Mouse (Mus musculus) frontal cortex, postnatal 10 days (tissue): Measurements from ENCODE around the gene Cav3.

Experiments used
- DNase-seq, 2 experiments: peaks; one replicate each; pipeline ENCODE4 v3.0.0; 2022; ENCODE audit warnings: low spot score in 2 of 2, mixed read lengths in 1 of 2

Cav3 gene

GRCm38 (mm10) chr6:112459341-112459749, at the start of gene Cav3:
Gene Cav3, plus strand, starts transcription at chr6:112459505.
- no peak for DNase-seq

GRCm38 (mm10) chr6:112419333-112419732, 40.0 kb upstream of the Cav3 start:
- no peak for DNase-seq

DNA sequence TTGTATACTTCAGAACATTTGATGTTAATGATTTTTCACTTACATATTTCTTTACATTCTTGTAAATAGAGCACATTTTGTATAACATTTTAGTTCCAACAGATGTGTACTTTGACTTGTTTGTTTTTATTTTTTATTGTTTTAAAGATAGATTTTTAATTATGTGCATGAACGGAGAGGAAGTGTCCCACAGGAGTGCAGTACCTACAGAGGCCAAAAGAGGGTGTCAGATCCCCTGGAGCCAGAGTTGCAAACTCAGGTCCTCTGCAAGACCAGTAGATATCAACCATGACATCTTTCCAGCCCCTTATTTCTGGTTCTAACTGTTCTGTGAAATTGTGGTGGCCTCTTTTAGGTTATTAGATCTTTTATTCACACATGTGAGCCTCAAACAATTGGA, 38.4 kb upstream of the Cav3 start:
- DNase-seq: no peak

- DNase-seq: peak; percentile 9 to 24
These were observed 35.4 kb upstream of the Cav3 start for GRCm38 (mm10) chr6:112423746-112424501.

DNA sequence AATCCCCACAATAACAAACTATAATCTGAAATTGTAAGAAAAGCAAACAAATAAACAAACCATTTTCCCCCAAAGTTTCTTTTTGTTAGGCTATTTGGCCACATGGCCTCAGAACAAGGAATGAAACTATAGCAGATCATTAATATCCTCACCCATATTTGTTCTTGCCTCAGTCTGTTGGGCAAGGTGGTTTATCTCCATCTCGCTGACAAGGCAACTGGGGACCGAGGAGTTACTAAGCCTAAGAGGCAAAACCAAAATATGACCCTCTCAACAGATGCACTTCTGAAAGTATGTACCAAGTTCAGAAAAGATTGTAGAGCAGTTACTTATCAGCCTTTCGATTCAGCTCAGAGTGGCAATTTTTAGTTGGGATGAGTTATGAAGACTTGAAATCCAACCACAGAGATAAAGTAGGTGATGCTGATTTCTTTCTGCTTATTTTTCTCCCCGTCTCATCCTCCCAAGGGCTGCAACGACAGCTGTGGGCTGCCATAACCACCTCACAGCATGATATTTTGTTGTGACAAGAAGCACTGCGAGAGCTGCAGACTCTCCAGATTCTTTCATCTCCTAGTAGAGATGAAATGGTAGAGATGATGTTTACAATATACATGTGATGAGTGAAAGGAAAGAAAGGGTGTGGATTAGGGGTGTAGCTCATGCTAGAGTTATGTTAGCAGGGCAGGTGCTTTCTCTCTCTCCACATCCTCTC, 33.1 kb upstream of the Cav3 start:
- no peak for DNase-seq

GRCm38 (mm10) chr6:112445675-112446074, 13.6 kb upstream of the Cav3 start:
- DNase-seq: no peak

DNA sequence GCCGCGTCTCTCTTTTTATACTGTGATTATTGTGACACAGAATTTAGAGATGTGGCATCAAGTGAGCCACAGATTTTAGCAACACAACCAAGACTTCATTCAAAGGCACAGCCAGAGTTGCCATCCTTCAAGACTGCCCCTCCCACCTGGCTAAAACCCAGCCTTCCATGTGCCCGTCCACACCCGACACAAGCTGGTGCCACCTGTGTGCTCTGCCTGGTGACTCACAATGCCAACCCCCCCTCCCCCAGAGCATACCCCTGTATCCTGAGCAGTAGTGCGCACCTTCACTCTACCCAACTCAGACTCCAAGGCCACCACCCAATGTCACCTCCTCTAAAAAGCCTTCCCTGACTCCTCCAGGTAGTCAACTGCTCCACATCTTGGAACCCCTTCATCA, 2.2 kb downstream of the Cav3 start:
- no peak for DNase-seq

- DNase-seq: no peak
These were observed 4.0 kb downstream of the Cav3 start for GRCm38 (mm10) chr6:112463331-112463730.

- no peak for DNase-seq
These were observed 6.1 kb downstream of the Cav3 start for GRCm38 (mm10) chr6:112465441-112465840.

GRCm38 (mm10) chr6:112466001-112466400, 6.7 kb downstream of the Cav3 start:
- DNase-seq: no peak

- DNase-seq: no peak
These were observed 12.3 kb downstream of the Cav3 start for GRCm38 (mm10) chr6:112471644-112472043.

DNA sequence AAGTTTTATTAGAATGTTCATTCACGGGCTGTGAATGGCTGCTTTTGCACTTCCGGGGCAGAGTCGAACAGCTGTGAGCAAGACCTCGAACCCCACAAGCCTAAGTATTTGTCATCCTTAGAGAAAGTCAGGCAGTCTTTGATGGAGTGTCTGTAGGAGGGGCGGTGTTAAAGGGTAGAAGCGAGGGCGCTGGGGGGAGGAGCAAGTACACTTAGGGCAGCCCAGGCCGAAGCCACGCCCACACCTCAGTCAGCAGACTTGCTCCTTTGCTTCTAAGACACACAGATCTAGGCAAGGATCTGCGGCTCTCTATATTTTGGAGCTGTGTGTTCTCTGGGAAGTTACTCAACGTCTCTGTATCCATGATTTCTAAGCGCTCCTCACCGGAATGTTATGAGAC, 20.6 kb downstream of the Cav3 start:
- no peak for DNase-seq

DNA sequence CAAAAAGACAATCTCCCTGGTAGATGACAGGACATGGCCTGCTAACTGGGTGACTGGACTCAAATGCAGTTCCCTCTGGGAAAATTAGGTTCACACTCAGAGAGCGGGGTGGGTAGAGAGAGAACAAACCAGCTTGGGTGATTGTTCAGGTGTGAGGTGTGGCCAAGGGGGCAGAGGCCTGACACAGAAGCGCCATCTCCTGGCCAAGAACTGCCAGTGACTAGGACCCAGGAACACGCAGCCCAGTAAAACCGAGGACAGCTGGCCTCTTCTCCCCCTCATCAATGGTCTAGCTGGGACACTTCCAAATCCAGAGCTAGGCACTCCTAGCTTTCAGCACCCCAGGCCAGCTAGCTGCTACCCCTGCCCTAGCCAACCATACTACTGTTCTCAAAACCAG, 25.0 kb downstream of the Cav3 start:
- no peak for DNase-seq

- DNase-seq: no peak
These were observed 28.7 kb downstream of the Cav3 start for GRCm38 (mm10) chr6:112487993-112488392.

GRCm38 (mm10) chr6:112488821-112489180, 29.5 kb downstream of the Cav3 start:
- no peak for DNase-seq

DNA sequence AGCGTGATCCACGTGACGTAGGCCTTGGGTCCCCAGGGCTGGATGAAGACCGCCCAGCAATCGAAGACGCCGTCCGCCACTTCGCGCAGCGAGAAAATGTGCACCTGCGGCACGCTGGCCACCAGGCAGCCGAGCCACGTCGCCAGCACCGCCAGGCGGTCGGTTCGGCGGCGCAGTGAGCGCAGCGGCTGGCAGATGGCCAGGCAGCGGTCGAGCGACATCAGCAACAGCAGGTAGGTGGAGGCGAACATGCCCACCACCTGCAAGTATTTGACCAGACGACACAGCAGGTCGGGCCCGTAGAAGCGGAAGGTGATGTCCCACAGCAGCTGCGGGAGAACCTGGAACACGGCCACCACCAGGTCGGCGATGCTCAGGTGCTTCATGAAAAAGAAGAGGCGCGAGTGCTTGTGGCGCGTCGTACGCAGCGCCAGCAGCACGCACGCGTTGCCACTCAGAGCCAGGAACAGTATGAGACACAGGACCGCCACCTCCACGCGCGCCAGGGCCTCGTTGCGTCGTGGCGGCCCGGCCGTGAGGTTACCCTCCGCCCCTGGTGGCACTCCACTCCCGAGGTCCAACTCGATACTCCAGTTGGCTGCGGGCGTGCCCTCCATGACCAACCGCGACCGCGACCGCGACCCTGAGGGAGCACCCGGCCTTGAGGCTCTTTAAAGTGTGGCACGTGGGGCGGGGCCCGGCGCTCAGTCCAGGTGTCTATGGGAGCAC, 30.0 kb downstream of the Cav3 start:
- DNase-seq: no peak

- no peak for DNase-seq
These were observed 30.7 kb downstream of the Cav3 start, which contains the start of gene Oxtr for GRCm38 (mm10) chr6:112489910-112490559. Gene Oxtr, minus strand, starts transcription at chr6:112489943.

DNA sequence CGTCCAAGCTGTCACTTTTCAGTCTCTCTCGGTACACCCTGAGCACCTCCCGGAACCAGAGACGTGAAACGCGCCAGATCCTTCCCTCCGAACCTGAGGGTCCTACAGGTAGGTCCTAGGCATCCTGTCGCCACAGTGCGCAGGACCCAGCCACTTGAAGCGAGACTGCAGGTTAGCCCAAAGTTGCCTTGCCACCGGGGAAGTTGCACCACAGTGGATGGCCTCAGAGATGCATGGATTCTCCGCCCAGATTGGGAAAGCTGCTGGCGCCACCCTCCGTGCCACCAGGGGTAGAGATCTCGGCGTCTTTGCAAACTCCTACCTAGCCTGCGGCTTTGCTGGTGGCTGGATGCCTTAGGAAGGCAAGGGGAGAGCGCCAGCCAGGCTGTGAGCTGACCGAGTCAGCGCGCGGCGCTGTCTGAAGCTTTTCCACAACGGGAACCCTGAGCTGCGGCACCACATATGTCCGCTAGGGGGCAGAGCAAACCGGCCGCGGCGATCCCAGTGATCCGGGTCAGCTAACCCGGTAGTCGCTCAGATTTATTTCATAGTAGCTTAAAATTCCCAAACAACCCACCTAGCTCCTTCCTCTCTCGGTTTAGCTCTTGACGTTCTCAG, 31.4 kb downstream of the Cav3 start:
- peak; percentile 51 to 81 for DNase-seq

- DNase-seq: no peak
These were observed 32.2 kb downstream of the Cav3 start for GRCm38 (mm10) chr6:112491521-112491920.

- no peak for DNase-seq
These were observed 33.4 kb downstream of the Cav3 start for GRCm38 (mm10) chr6:112492656-112493055.

DNA sequence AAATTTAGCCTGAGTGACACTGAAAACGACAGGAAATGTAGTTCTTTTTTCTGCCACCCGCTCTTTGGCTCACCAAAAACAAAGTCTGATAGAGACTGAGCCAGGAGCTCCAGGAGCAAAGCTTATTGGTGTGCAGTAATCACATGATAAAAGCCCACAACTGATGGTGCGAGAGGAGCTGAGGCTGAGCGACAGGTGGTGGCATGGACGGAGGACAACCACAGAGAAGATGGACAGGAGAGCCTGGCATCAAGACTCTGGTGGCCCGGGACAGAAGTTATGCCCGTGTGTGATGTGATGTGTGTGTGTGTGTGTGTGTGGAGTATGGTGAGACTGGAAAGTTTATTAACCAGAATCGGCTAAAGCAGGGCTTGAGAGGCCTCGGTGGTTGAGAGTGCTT, 34.1 kb downstream of the Cav3 start:
- no peak for DNase-seq

DNA sequence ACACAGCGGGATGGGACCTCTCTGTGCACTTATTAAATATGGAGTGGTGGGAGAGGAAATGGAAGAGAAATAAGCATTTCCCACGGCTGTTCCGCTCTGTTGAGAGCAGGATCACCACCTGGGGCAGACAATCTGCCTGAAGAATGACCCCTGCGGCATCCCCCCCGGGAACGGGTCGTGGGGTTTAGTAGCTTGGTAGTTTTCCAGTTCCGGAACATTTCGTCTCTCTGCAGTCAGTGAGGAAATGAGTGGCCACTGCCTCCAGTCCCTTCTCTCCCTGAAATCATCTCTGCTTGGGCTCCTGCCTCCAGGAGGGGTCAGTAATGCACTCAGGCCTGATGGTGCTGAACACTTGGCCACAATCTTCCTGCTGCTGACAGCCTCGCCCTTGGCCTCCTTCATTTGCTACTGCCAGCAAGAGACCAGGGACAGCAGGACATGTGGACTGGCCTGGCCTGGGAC, 35.3 kb downstream of the Cav3 start:
- DNase-seq: no peak
